Mouse (Mus musculus): ENCODE measurements around the gene Elk3.

DNA sequence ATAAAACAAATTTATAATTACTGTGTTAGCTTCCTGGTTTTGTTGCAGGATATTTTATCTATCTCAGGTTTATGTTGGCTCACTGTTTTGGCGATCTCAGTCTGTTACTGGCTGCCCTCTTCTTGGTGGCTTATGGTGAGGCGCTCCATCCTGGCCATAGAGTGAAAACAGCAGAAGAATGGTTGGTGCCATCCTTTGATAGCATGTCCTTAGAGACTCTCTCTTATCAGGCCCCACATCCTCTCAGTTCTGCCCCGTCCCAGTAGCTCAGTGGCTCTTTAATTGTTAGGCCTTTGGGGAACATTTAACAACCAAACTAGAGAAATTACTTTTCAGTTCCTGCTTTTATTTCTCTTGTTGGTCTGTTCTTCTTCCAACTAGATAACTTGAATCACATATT lies 112.0 kb downstream of the Elk3 start:
- no peak for TF ChIP-seq CTCF (IDR thresholded peaks at IDR 0.05; ENCODE audit: borderline replicate concordance, insufficient read depth, low read length)
- TF ChIP-seq POLR2A (IDR thresholded peaks at IDR 0.05; ENCODE audit: low read depth, low read length), result no peak
